Mouse (Mus musculus) liver, embryonic 14.5 days (tissue): Measurements from ENCODE around the gene Plekha1. TPM values are rescaled to one million over a fixed set of nuclear protein-coding genes. Genes with fewer than 3 reads are reported as not detected.

Experiments used
- ATAC-seq: fragments of 200-750 bp; cut with Nextera tagmentation; 2 replicates; pipeline ENCODE4 v1.8.0; 2017; ENCODE audit warnings: moderate number of reproducible peaks, mild to moderate bottlenecking, moderate library complexity; ENCODE audit not compliant: insufficient read depth
- DNase-seq, 3 experiments: peaks; one replicate each; pipeline ENCODE4 v3.0.0-alpha.2; 2012 to 2013; ENCODE audit warnings: low read depth in 3 of 3, low spot score in 3 of 3
- H3K27ac ChIP-seq: fragments of 300-500 bp; sonication (generic); 2 replicates; pipeline ENCODE4 v1.5.1; 2014; ENCODE audit warnings: moderate library complexity, mild to moderate bottlenecking, control low read depth, inconsistent platforms
- H3K27me3 ChIP-seq: fragments of 300-500 bp; sonication (generic); 2 replicates; pipeline ENCODE4 v1.6.1; 2014; ENCODE audit warnings: mild to moderate bottlenecking, low read length, moderate library complexity; ENCODE audit not compliant: control insufficient read depth, insufficient read depth
- H3K36me3 ChIP-seq: fragments of 300-500 bp; sonication (generic); replicated peaks from 2 replicates; pipeline ENCODE4 v1.6.1; 2014; ENCODE audit warnings: low read depth; ENCODE audit not compliant: control insufficient read depth, insufficient read depth
- H3K4me1 ChIP-seq, 2 experiments: fragments of 200-500 bp in 1 of 2; fragments of 300-500 bp in 1 of 2; sonication (generic) in 1 of 2; replicated peaks; 2 replicates each; pipeline ENCODE4 v1.6.1; 2012 to 2014; ENCODE audit warnings: antibody characterized with exemption in 1 of 2, inconsistent platforms in 1 of 2, low read length in 1 of 2; ENCODE audit not compliant: control insufficient read depth in 2 of 2, insufficient read depth in 2 of 2
- H3K4me2 ChIP-seq: fragments of 300-500 bp; sonication (generic); 2 replicates; pipeline ENCODE4 v1.6.1; 2014; ENCODE audit warnings: low read depth, mild to moderate bottlenecking, control low read depth, moderate library complexity
- H3K4me3 ChIP-seq, 2 experiments: fragments of 200-500 bp in 1 of 2; fragments of 300-500 bp in 1 of 2; sonication (generic) in 1 of 2; 2 replicates each; pipeline ENCODE4 v1.5.1; 2012 to 2014; ENCODE audit warnings: low read depth in 2 of 2, low read length in 2 of 2, mild to moderate bottlenecking in 2 of 2, control low read depth in 1 of 2, inconsistent platforms in 1 of 2, moderate library complexity in 1 of 2; ENCODE audit not compliant: insufficient read depth in 1 of 2
- H3K9ac ChIP-seq: fragments of 300-500 bp; sonication (generic); replicated peaks from 2 replicates; pipeline ENCODE4 v1.6.1; 2014; ENCODE audit warnings: mild to moderate bottlenecking, control low read depth, moderate library complexity
- H3K9me3 ChIP-seq: fragments of 300-500 bp; sonication (generic); 2 replicates; pipeline ENCODE4 v1.6.1; 2016; ENCODE audit warnings: low read length, mixed read lengths; ENCODE audit not compliant: control insufficient read depth
- CTCF ChIP-seq: IDR thresholded peaks from 2 replicates; pipeline ENCODE4 v1.5.1; 2016; ENCODE audit warnings: antibody characterized with exemption, low read depth, control low read depth
- EP300 ChIP-seq: IDR thresholded peaks from 2 replicates; pipeline ENCODE4 v1.6.1; 2016; ENCODE audit warnings: antibody characterized with exemption, low read depth
- WGBS: fragments of 180-500 bp; shearing (Covaris S2); extraction: QIAGEN DNeasy Blood & Tissue Kit; methylation state at CpG from one replicate; pipeline ENCODE4 v1.1.7; 2014; ENCODE audit not compliant: insufficient replicate concordance; 5-methylcytosine and 5-hydroxymethylcytosine counted together
- polyA plus RNA-seq, 2 experiments: library from polyadenylated mRNA; depleted of rRNA in 1 of 2; stranded (reverse) in 1 of 2; unstranded in 1 of 2; fragments of >200 nt; fragmentation: Nextera tagmentation in 1 of 2; extraction: Ambion mirVana in 1 of 2; gene quantifications; 2 replicates each; pipeline versions ENCODE4 v1.2.1 to v1.2.3; 2012 to 2014

The Plekha1 gene
- polyA plus RNA-seq, 2 experiments: 5.0 to 7.1 TPM

- Histone ChIP-seq H3K4me3 (no peak overlapping the region), H3K9ac (no peak overlapping the region), H3K9me3 (no peaks in the 10 kb centered on the region), H3K4me1 (no peaks in the 10 kb centered on the region), H3K27ac (no peak overlapping the region), H3K4me2 (no peak overlapping the region), H3K36me3 (no peaks in the 10 kb centered on the region), H3K27me3 (peaks cover 50% of the 10 kb centered on the region)
- WGBS: 18% methylated on average over 12 of the region's 12 CpGs
- ATAC-seq: no peak
- DNase-seq: no peak
- TF ChIP-seq CTCF: no peak
- TF ChIP-seq EP300: no peak
These were observed 71.8 kb downstream of the Plekha1 start for GRCm38 (mm10) chr7:130937266-130937841.

GRCm38 (mm10) chr7:130938005-130938404 is 72.4 kb downstream of the Plekha1 start:
- Histone ChIP-seq H3K4me2 (no peak overlapping the region), H3K9me3 (no peaks in the 10 kb centered on the region), H3K36me3 (no peaks in the 10 kb centered on the region), H3K27me3 (peaks cover 50% of the 10 kb centered on the region), H3K4me3 (no peak overlapping the region), H3K4me1 (no peaks in the 10 kb centered on the region), H3K27ac (no peak overlapping the region), H3K9ac (no peak overlapping the region)
- WGBS: 30% methylated on average over 4 of the region's 4 CpGs
- ATAC-seq: no peak
- no peak for DNase-seq
- TF ChIP-seq EP300 (no peak), CTCF (no peak)

GRCm38 (mm10) chr7:130938896-130939295 is 73.3 kb downstream of the Plekha1 start:
- Histone ChIP-seq H3K4me2 (no peak overlapping the region), H3K4me1 (no peaks in the 10 kb centered on the region), H3K9me3 (no peaks in the 10 kb centered on the region), H3K36me3 (no peaks in the 10 kb centered on the region), H3K27ac (no peak overlapping the region), H3K9ac (no peak overlapping the region), H3K27me3 (peaks cover 41% of the 10 kb centered on the region), H3K4me3 (no peak overlapping the region)
- TF ChIP-seq EP300: no peak
- no peak for TF ChIP-seq CTCF
- ATAC-seq (no peak), DNase-seq (no peak)
- 66% methylated on average over 8 of the region's 8 CpGs for WGBS

GRCm38 (mm10) chr7:130940733-130941132 is 75.2 kb downstream of the Plekha1 start:
- Histone ChIP-seq H3K27me3 (peaks cover 27% of the 10 kb centered on the region), H3K36me3 (no peaks in the 10 kb centered on the region), H3K9me3 (no peaks in the 10 kb centered on the region), H3K4me3 (no peak overlapping the region), H3K9ac (no peak overlapping the region), H3K4me2 (no peak overlapping the region), H3K4me1 (no peaks in the 10 kb centered on the region), H3K27ac (no peak overlapping the region)
- DNase-seq (no peak), ATAC-seq (no peak)
- WGBS: 68% methylated on average over 8 of the region's 8 CpGs
- TF ChIP-seq EP300 (no peak), CTCF (no peak)

GRCm38 (mm10) chr7:130943280-130943895 is 77.8 kb downstream of the Plekha1 start:
- WGBS: 56% methylated on average over 9 of the region's 9 CpGs
- Histone ChIP-seq H3K9me3 (no peaks in the 10 kb centered on the region), H3K27ac (no peak overlapping the region), H3K4me1 (no peaks in the 10 kb centered on the region), H3K36me3 (no peaks in the 10 kb centered on the region), H3K4me3 (no peak overlapping the region), H3K9ac (no peak overlapping the region), H3K4me2 (no peak overlapping the region), H3K27me3 (peaks cover under 1% of the 10 kb centered on the region; the same call in 1 of the 2 replicates)
- ATAC-seq: no peak
- TF ChIP-seq EP300: no peak
- no peak for TF ChIP-seq CTCF
- DNase-seq: peak in 1 of 3 experiments; percentile 9
